Mouse (Mus musculus) intestine, embryonic 15.5 days (tissue): ENCODE measurements at regions not wholly inside any gene's neighbourhood (a gene's known extent, or its start where the extent isn't known, plus 50 kb on each side); places are given as distances from the start of the nearest gene placed in this dataset.
A peak's percentile ranks its signal among the peaks of the same experiment; 100 is the strongest.

Source experiments
- ATAC-seq: fragments of 200-750 bp; cut with Nextera tagmentation; 2 replicates; pipeline ENCODE4 v1.8.0; 2017; ENCODE audit warnings: moderate TSS enrichment, moderate library complexity
- H3K27ac ChIP-seq: fragments of 300-500 bp; sonication (generic); 2 replicates; pipeline ENCODE4 v1.5.1; 2015; ENCODE audit warnings: mild to moderate bottlenecking, inconsistent platforms
- H3K27me3 ChIP-seq: fragments of 300-500 bp; sonication (generic); replicated peaks from 2 replicates; pipeline ENCODE4 v1.6.1; 2015; ENCODE audit warnings: inconsistent platforms
- H3K36me3 ChIP-seq: fragments of 300-500 bp; sonication (generic); 2 replicates; pipeline ENCODE4 v1.6.1; 2015; ENCODE audit warnings: inconsistent platforms
- H3K4me1 ChIP-seq: fragments of 300-500 bp; sonication (generic); replicated peaks from 2 replicates; pipeline ENCODE4 v1.6.1; 2015; ENCODE audit warnings: inconsistent platforms
- H3K4me2 ChIP-seq: fragments of 300-500 bp; sonication (generic); replicated peaks from 2 replicates; pipeline ENCODE4 v1.6.1; 2015; ENCODE audit warnings: mild to moderate bottlenecking, inconsistent platforms
- H3K4me3 ChIP-seq: fragments of 300-500 bp; sonication (generic); replicated peaks from 2 replicates; pipeline ENCODE4 v1.5.1; 2015; ENCODE audit warnings: inconsistent platforms
- H3K9ac ChIP-seq: fragments of 300-500 bp; sonication (generic); 2 replicates; pipeline ENCODE4 v1.6.1; 2015; ENCODE audit warnings: inconsistent platforms
- H3K9me3 ChIP-seq: fragments of 300-500 bp; sonication (generic); 2 replicates; pipeline ENCODE4 v1.6.1; 2016; ENCODE audit warnings: inconsistent platforms
- WGBS: fragments of 180-500 bp; shearing (Covaris S2); methylation state at CpG from one replicate; pipeline ENCODE4 v1.1.7; 2015; 5-methylcytosine and 5-hydroxymethylcytosine counted together

DNA sequence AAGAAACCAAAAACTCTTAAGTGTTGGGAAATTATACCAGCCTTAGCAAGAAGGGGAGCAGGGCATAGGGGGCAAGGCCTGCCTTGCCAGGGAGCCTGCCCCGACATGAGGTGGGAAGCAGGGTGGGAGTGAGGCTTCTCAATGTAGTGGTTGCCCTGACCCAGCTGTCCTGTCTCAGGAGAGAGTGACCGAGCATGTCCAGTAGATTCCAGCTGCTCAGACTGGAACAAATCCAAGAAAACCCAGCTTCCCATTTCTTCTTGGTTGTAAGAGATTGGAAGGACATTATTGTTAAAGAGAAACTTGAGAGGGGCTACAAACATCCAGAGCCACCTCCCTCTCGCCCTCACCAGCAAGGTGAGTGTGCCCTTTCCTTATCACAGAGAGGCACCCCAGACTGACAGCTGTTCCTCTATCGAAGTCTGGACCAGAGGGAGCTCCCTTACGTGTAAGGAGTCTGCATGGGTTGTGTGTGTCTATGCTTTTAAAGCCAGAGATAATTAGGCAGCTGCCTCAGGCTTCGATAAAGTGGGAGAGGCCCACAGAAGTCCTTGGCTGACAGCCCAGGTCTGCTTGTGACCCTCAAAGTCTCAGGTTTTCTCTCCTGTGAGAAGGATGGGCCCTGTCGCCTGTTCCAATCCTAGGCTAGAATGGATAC is 608.1 kb downstream of the Zfp706 start:
- WGBS = 38% methylated on average over 7 of the region's 7 CpGs
- no peaks in the 10 kb centered on the region for H3K36me3 ChIP-seq
- peak; percentile 56; the same call in 1 of the 2 replicates for ATAC-seq
- no peak overlapping the region for H3K27ac ChIP-seq
- no peak overlapping the region for H3K4me3 ChIP-seq
- H3K9ac ChIP-seq = no peak overlapping the region
- H3K4me1 ChIP-seq = peaks cover 6% of the 10 kb centered on the region
- no peaks in the 10 kb centered on the region for H3K27me3 ChIP-seq
- H3K9me3 ChIP-seq = no peaks in the 10 kb centered on the region
- no peak overlapping the region for H3K4me2 ChIP-seq

DNA sequence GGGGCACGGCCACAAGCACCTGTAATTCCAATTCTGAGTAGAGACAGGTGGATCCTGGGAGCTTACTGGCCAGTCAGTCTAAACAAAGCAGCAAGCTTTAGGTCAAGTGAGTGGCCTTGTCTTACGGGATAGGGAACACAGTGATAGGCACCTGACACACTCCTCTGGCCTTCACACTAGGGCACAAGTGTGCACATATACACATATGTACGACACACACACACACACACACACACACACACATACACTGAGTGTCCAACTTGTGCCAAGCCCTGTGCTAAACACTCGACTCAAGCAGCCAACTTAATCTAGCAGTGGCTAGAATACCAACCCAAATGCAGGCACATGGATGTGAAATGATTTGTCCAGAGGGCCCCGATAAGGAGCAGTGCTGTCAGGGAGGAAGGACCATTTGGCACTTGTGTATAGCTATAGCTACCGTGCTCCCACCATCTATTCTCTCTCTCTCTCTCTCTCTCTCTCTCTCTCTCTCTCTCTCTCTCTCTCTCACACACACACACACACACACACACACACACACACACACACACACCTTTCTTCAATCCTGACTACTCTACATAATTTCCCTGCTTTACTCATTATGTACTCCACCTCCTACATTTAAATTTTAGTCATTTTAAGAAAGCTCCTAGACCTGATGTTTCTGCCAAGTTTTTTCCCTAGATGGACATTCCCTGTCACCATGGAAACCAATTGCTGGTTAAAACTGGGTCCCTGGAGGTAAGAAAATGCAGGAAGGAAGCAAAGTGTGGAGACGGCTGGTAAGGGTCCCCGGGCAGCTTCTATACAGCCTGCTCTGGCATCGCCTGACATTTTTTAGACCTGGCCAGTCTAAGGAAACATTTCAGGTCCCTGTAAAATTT is 609.2 kb downstream of the Zfp706 start:
- no peak for ATAC-seq
- H3K4me1 ChIP-seq = peaks cover 6% of the 10 kb centered on the region

DNA sequence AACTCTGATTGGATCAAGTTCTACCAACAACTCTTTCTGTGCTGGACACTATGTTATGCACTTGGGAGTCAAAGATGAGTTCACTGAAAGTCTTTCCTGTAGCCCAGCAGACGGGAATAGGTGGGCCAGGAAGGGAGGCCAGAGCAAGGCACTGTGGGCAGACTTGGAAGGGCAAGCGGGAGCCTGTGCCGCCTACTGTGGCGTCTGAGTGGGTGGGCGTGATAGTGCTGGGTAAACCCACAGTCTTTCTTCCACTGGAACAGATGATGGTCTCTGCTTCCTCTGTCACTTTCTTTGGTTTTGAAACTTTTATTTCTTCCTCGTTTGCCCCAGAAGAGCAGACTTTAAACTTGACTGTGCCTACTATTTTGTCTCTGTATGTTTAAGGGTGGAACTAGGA is 610.8 kb downstream of the Zfp706 start:
- H3K27ac ChIP-seq = no peak overlapping the region
- no peaks in the 10 kb centered on the region for H3K36me3 ChIP-seq
- no peak overlapping the region for H3K4me2 ChIP-seq
- H3K9ac ChIP-seq = no peak overlapping the region
- peaks cover 6% of the 10 kb centered on the region for H3K4me1 ChIP-seq
- no peaks in the 10 kb centered on the region for H3K27me3 ChIP-seq
- H3K9me3 ChIP-seq = no peaks in the 10 kb centered on the region
- H3K4me3 ChIP-seq = no peak overlapping the region
- ATAC-seq = no peak
- 87% methylated on average over 6 of the region's 6 CpGs for WGBS

More for the DNA sequence above, 609.2 kb downstream of the Zfp706 start:
- no peak overlapping the region for H3K4me2 ChIP-seq
- H3K9ac ChIP-seq = no peak overlapping the region
- no peaks in the 10 kb centered on the region for H3K36me3 ChIP-seq
- H3K27me3 ChIP-seq = no peaks in the 10 kb centered on the region
- H3K4me3 ChIP-seq = no peak overlapping the region
- WGBS = 70% methylated on average over 9 of the region's 9 CpGs
- no peaks in the 10 kb centered on the region for H3K9me3 ChIP-seq
- no peak overlapping the region for H3K27ac ChIP-seq

DNA sequence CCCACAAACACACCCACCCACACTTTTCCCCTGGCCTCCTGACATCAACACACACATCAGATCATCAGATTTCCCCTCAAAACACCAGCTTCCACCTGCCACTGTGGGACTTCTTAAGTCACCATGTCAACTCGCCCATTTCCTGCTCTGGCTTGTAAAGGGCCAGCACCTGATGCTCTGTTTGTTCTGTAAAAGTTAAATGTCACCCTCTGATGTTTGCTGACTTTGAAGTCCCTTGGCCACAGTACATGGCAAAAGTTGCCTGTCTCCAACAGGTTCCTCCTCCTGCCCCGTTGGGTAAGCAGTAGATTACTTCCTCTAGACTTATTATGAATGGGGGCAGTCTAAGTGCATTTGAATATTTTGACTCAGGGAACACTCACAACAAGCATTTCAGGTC is 611.3 kb downstream of the Zfp706 start:
- no peak for ATAC-seq
- Histone ChIP-seq H3K27me3 (no peaks in the 10 kb centered on the region), H3K27ac (no peak overlapping the region), H3K4me1 (peaks cover 6% of the 10 kb centered on the region), H3K9me3 (no peaks in the 10 kb centered on the region), H3K4me2 (no peak overlapping the region), H3K36me3 (no peaks in the 10 kb centered on the region), H3K4me3 (no peak overlapping the region), H3K9ac (no peak overlapping the region)
- 57% methylated on average over 2 of the region's 2 CpGs for WGBS

DNA sequence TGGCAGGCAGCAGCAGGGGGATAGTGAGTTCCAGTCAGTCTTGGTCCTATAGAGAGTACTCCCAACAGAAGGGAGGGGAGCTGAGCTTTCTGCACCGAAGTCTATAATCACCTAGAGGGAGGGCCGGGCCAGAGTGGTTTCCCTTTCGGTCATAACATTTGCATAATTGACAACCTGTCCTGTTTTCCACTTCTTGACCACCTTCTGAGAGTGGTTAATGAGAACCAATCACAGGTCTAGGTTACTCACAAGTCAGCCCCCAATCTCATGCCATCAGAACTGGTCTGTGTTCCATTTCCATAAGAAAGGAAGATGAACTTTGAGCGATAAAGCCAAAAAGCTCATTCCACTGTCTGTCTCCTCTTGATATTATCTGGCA is 611.9 kb downstream of the Zfp706 start:
- Histone ChIP-seq H3K4me2 (no peak overlapping the region), H3K36me3 (no peaks in the 10 kb centered on the region), H3K9me3 (no peaks in the 10 kb centered on the region), H3K4me1 (peaks cover 6% of the 10 kb centered on the region), H3K27me3 (no peaks in the 10 kb centered on the region), H3K4me3 (no peak overlapping the region), H3K9ac (no peak overlapping the region), H3K27ac (no peak overlapping the region)
- ATAC-seq = no peak
- 65% methylated on average over 4 of the region's 4 CpGs for WGBS

DNA sequence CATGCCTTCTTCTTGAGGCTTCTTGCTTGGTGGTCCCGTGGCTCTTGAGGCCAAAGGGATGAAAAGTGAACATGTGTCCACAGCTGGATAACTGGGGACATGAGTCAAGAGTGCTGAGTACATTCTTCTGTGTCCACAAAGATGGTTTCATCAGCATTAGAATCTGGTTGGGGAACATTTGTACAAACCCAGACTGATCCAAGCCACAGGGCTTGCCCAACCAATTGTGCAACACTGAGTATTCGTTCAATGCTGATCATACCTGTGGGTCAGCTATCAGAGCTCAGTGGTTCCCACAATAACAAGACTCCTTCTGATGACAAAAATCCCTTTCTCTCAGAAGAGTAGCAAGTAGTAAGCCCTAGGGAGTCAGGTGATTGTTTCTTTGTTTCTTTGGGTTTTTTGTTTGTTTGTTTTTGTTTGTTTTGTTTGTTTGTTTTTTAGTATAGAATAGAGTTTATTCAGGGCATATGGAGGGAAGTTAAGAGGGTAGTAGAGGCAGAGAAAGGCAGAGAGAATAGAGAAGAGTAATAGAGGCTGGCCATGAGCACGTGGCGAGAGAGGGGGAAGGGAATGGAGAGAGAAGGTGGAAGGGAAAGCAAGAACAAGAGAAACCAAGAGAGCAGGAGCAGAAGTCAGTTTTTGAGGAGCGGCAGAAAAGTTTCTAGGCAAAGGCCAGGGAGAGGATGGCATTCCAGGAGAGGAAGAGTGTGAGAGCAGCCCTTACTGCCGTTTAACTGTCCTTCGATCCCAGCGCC is 612.5 kb downstream of the Zfp706 start:
- Histone ChIP-seq H3K27ac (no peak overlapping the region), H3K4me1 (peaks cover 6% of the 10 kb centered on the region), H3K36me3 (no peaks in the 10 kb centered on the region), H3K9me3 (no peaks in the 10 kb centered on the region), H3K4me2 (no peak overlapping the region), H3K4me3 (no peak overlapping the region), H3K9ac (no peak overlapping the region), H3K27me3 (no peaks in the 10 kb centered on the region)
- 78% methylated on average over 8 of the region's 8 CpGs for WGBS
- no peak for ATAC-seq

DNA sequence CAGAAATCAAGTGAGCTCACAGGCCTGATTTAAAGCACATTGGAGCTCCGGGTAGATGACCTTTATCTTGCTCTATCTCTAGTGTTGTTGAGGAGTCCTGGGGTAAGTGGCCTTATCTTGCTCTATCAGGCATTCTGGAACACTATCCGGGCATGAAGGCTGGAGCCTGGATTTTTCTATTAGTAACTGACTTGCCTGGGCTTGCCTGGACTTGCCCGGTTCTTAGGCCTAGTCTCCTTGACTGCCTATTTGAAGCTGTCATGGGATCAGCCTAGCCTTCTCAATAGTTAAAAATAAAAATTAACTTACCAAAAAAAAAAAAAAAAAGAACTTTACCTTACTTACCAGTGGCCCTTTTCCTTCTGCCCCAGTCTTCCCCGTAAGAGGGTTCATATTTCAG is 617.8 kb downstream of the Zfp706 start:
- Histone ChIP-seq H3K4me3 (no peak overlapping the region), H3K9me3 (no peaks in the 10 kb centered on the region), H3K4me2 (no peak overlapping the region), H3K9ac (no peak overlapping the region), H3K27me3 (no peaks in the 10 kb centered on the region), H3K4me1 (no peaks in the 10 kb centered on the region), H3K36me3 (no peaks in the 10 kb centered on the region), H3K27ac (no peak overlapping the region)
- 73% methylated on average over 4 of the region's 4 CpGs for WGBS
- ATAC-seq = no peak

DNA sequence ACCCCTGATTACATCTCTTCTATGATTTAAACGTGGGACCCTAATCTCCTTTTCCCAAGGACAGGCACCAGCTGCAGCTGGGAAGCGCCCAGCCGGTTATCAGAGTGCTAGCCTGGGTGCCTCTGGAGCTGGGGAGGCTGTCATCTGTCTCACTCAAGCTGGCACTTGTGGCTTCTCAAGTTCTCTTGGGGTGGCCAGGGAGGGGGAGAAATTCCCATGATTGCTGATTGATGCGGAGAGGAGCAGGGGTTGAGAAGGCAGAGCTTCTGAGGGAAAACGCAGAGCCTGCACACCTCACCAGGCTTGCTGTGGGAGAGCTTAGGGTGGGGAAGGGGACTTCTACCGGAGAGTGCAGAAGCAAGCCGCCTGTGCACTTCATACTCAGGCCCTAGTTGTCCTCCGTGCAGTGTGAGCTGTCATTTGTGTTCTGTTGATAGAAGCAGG is 626.3 kb downstream of the Zfp706 start:
- WGBS = under 1% methylated on average over 8 of the region's 8 CpGs
- peak overlapping the region; percentile 55 for H3K4me2 ChIP-seq
- no peaks in the 10 kb centered on the region for H3K27me3 ChIP-seq
- H3K4me1 ChIP-seq = peaks cover 7% of the 10 kb centered on the region; the same call in 1 of the 2 replicates
- no peaks in the 10 kb centered on the region for H3K9me3 ChIP-seq
- H3K4me3 ChIP-seq = peak overlapping the region; percentile 17
- H3K9ac ChIP-seq = peak overlapping the region; percentile 31; the same call in 1 of the 2 replicates
- H3K36me3 ChIP-seq = no peaks in the 10 kb centered on the region
- H3K27ac ChIP-seq = peak overlapping the region; percentile 52
- ATAC-seq = peak; percentile 90

DNA sequence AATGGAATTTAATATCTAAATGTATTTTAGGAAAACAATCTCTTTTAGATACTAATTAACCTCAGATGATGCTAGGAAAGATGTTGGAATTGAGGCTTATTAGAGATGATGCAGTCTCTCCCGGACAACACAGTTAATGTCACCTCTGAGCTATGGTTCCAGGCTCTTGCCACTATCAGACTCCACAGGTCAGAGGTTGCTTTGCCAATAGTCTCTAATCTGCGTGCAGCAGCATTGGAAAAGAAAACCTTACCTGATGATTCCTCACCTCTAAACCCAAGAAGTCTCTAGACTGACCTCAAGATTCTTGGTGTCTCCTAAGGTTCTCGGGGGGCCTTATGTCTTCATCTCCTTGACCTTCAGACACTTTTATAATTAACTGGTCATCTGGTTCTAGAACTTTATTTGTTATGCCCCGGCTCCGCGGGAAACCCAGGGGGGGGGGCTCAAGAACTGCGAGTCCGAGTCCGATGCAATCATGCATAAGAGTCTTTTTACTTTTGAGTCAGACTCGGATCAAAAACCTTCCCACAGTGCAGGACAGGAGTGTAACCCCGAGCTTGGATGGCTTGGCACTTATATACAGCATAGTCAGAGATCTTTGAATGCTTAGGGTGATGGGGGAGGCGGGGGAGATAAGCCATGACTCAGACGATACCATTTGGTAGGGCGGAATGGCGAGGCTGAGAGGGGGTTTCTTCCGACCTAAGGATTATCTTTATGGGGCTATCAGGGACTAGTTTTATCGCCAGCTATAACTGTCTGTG is 626.9 kb downstream of the Zfp706 start:
- ATAC-seq = peak; percentile 90
- Histone ChIP-seq H3K36me3 (no peaks in the 10 kb centered on the region), H3K9me3 (no peaks in the 10 kb centered on the region), H3K4me2 (peak overlapping the region; percentile 55), H3K27me3 (no peaks in the 10 kb centered on the region), H3K9ac (0 out of 2 replicates have a peak overlapping the region, but pooled peaks have one; percentile 31), H3K4me1 (peaks cover 7% of the 10 kb centered on the region; the same call in 1 of the 2 replicates), H3K4me3 (peak overlapping the region; percentile 17), H3K27ac (0 out of 2 replicates have a peak overlapping the region, but pooled peaks have one; percentile 27)
- 9% methylated on average over 17 of the region's 17 CpGs for WGBS

DNA sequence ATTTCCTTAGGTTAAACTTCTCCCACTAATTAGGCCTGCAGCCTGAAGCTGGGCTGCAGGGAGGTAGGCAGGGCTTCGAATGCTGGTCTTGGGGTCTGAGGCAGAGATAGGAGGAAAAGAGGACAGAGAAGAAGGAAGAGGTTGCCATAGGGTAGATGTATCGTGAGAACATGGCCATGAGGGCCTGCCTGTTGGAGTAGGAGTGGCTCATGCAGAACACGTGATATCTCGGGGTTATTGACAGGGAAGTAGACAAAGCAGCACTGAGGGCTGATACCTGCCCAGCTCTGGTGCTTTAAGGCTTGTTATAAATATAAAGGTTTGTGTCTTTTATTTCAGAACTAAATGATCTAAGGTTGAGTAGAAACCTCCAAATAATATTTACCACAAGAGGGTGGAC is 628.9 kb downstream of the Zfp706 start:
- Histone ChIP-seq H3K4me1 (peaks cover 18% of the 10 kb centered on the region), H3K9ac (no peak overlapping the region), H3K27me3 (no peaks in the 10 kb centered on the region), H3K9me3 (no peaks in the 10 kb centered on the region), H3K4me3 (no peak overlapping the region), H3K36me3 (no peaks in the 10 kb centered on the region), H3K4me2 (no peak overlapping the region), H3K27ac (no peak overlapping the region)
- 80% methylated on average over 4 of the region's 4 CpGs for WGBS
- ATAC-seq = no peak

DNA sequence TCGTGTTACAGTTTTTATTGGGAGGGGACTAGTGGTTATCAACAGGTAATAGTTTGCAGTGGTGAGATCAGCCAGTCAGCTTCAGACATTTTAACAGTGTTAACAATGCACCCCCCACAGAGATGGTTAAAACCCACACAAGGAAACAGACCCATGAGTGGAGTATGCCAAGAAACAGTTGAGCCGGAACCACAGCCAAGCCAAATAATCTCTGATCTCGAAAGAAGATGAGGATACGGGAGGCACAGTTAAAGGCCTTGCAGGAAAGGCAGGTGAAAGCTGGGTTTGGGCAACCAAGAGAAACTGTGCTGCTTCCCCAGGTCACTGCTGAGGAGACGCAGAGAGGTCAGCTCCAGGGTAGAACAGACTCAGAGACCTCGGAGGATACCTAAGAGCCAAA is 631.0 kb downstream of the Zfp706 start:
- ATAC-seq = no peak
- Histone ChIP-seq H3K9me3 (no peaks in the 10 kb centered on the region), H3K4me1 (peaks cover 18% of the 10 kb centered on the region), H3K36me3 (no peaks in the 10 kb centered on the region), H3K27ac (no peak overlapping the region), H3K4me2 (no peak overlapping the region), H3K9ac (no peak overlapping the region), H3K27me3 (no peaks in the 10 kb centered on the region), H3K4me3 (no peak overlapping the region)
- 83% methylated on average over 6 of the region's 6 CpGs for WGBS
